Mouse (Mus musculus) erythroblast, embryonic 14.5 days (primary cell): ENCODE measurements around the gene Bzw2. TPM values are rescaled to one million over a fixed set of nuclear protein-coding genes. Genes with fewer than 3 reads are reported as not detected.

Experiments used
- H3K27me3 ChIP-seq: 2 replicates; pipeline ENCODE4 v1.6.1; 2012; ENCODE audit warnings: inconsistent platforms; ENCODE audit not compliant: control insufficient read depth
- H3K36me3 ChIP-seq: 2 replicates; pipeline ENCODE4 v1.6.1; 2012; ENCODE audit warnings: mild to moderate bottlenecking, inconsistent platforms; ENCODE audit not compliant: control insufficient read depth
- H3K4me1 ChIP-seq: 2 replicates; pipeline ENCODE4 v1.6.1; 2012; ENCODE audit warnings: inconsistent platforms; ENCODE audit not compliant: control insufficient read depth
- H3K4me3 ChIP-seq: replicated peaks from 2 replicates; pipeline ENCODE3; 2012; ENCODE audit warnings: moderate library complexity, mild to moderate bottlenecking, inconsistent platforms
- H3K9me3 ChIP-seq: 2 replicates; pipeline ENCODE4 v1.6.1; 2012; ENCODE audit warnings: low read length, inconsistent platforms, mixed read lengths; ENCODE audit not compliant: control insufficient read depth
- GATA1 ChIP-seq: IDR thresholded peaks from 2 replicates; pipeline ENCODE4 v1.6.1; 2012; ENCODE audit warnings: low read length, inconsistent platforms, mixed read lengths
- TAL1 ChIP-seq: IDR thresholded peaks from 3 replicates; pipeline ENCODE4 v1.6.1; 2012; ENCODE audit warnings: low read length, inconsistent platforms, mixed read lengths
- polyA plus RNA-seq: library from polyadenylated mRNA; stranded (reverse); fragments of >175 nt; gene quantifications from 2 replicates; pipeline ENCODE4 v1.2.3, GENCODE M21; 2012

The Bzw2 gene
- polyA plus RNA-seq, 1 experiment: 0.22 TPM

DNA sequence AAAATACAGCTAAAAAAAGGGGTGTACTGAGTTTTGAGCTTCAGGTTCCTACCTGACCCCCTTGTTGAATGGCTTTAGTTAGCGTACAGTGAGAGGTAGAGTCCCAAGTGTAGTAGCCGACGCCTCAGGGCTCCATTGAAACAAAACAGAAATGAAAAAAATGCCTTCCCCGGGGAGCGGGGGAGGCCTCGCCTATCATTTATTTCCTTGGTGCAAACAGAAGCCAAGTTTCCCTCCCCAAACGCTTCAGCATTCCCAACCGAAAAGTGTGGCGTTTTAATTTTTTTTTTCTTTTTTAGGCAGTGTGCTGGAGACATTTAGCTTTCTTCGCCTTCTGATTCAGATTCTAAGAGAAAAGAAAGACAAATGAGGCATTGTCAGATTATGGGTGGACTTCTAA, 65.9 kb downstream of the Bzw2 start:
- Histone ChIP-seq H3K4me3 (no peak overlapping the region), H3K4me1 (no peaks in the 10 kb centered on the region), H3K9me3 (no peaks in the 10 kb centered on the region), H3K36me3 (peaks cover 14% of the 10 kb centered on the region), H3K27me3 (no peaks in the 10 kb centered on the region)
- no peak for TF ChIP-seq TAL1
- TF ChIP-seq GATA1: no peak

DNA sequence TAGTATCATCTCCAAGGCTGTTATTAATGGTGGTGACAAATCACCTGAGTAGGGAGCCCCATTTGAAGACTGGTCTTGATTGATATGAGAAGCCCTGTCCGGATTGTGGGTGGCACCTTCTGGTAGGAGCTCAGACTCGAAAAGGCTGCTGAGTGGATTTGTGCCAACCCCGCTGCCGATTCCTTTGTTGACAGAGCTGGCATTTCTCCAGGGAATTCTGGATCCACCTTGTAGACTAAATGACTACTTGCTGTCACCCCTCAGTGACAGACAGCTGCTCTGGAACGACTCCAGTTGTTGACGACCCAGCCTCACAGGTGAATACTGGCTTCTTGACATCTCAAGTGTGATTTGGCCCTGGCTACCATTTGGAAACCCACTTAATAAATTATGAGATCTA, 68.7 kb downstream of the Bzw2 start:
- TF ChIP-seq TAL1 (no peak), GATA1 (no peak)
- H3K36me3 ChIP-seq: peaks cover 11% of the 10 kb centered on the region

DNA sequence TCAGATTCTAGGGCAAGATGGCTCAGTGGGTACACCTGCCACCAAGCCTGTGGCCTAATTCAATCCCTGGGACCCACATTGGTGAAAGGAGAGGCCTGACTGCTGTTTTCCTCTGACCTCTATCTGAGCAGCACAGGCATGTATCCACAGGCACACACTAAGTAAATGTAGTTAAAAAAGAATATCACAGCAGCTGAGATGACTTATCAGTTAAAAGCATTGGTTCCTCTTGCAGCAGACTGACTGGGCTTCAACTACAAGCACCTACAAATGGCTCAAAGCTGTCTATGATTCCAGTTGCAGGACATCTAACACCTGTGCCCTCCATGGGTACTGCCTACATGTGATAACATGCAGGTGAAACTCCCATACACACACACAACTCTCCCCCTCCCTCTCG, 69.1 kb downstream of the Bzw2 start:
- TF ChIP-seq TAL1: no peak
- TF ChIP-seq GATA1: no peak
- Histone ChIP-seq H3K36me3 (peaks cover 11% of the 10 kb centered on the region), H3K9me3 (no peaks in the 10 kb centered on the region), H3K27me3 (no peaks in the 10 kb centered on the region), H3K4me3 (no peak overlapping the region), H3K4me1 (no peaks in the 10 kb centered on the region)

More for the DNA sequence above, 68.7 kb downstream of the Bzw2 start:
- Histone ChIP-seq H3K4me3 (no peak overlapping the region), H3K27me3 (no peaks in the 10 kb centered on the region), H3K4me1 (no peaks in the 10 kb centered on the region), H3K9me3 (no peaks in the 10 kb centered on the region)

DNA sequence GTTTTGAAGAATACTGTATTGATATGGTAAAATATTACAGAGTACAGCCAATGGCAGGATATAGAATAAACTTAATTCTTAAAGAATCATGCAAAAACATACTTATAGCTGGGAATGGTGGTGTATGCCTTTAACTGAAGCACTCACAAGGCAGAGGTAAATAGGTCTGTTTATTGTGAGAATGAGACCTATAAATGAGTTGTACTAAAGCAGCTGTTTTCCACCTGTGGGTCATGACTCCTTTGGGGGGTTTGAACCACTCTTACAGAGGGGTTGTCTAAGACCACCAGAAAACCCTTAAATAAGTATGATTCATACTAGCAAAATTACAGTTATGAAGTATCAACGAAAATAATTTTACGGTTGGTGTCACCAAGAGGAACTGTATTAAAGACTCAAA, 72.5 kb downstream of the Bzw2 start:
- no peak overlapping the region for H3K4me3 ChIP-seq
- TF ChIP-seq GATA1: no peak
- TF ChIP-seq TAL1: no peak

DNA sequence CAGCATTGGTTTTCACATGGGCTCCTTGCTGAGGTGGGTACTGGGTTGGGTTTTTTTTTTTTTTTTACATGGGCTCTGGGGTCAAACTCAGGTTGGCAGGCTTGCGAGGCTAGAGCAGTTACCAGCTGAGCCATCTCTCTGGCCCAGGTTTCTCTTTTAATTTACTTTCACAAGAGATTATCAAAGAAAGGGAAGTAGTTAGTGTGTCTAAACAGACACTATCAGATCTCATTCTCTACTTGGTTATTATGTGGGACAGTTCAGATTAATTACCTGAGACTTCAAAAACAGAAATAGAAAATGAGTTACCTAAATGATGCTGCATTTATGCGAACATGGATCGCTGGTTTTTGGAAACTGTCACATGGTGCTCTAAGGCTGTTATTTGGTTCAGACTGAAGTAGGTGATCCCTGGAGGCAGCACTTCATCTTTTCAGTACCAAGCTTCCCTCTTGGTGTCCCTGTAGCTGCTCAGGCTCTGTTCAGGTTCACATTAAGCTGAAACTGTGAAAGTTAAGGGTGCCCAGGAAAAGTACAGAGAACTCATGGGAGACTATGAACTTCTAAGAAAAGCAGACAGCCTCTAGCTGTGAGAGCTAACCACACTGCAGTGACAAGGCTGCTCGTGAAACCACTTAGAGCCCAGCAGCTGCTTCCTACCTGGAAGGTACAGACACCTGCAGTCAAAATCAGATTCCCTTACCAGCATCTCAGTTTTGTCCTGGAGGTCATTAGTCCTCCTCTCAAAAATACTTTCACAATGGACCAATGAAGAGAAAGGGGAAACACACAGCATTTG, 79.6 kb downstream of the Bzw2 start:
- no peaks in the 10 kb centered on the region for H3K27me3 ChIP-seq
- H3K36me3 ChIP-seq: no peaks in the 10 kb centered on the region
- H3K9me3 ChIP-seq: no peaks in the 10 kb centered on the region
- no peak overlapping the region for H3K4me3 ChIP-seq
- H3K4me1 ChIP-seq: no peaks in the 10 kb centered on the region
- TF ChIP-seq GATA1 (no peak), TAL1 (no peak)

More for the DNA sequence above, 72.5 kb downstream of the Bzw2 start:
- no peaks in the 10 kb centered on the region for H3K9me3 ChIP-seq
- H3K36me3 ChIP-seq: no peaks in the 10 kb centered on the region
- H3K27me3 ChIP-seq: no peaks in the 10 kb centered on the region
- no peaks in the 10 kb centered on the region for H3K4me1 ChIP-seq

DNA sequence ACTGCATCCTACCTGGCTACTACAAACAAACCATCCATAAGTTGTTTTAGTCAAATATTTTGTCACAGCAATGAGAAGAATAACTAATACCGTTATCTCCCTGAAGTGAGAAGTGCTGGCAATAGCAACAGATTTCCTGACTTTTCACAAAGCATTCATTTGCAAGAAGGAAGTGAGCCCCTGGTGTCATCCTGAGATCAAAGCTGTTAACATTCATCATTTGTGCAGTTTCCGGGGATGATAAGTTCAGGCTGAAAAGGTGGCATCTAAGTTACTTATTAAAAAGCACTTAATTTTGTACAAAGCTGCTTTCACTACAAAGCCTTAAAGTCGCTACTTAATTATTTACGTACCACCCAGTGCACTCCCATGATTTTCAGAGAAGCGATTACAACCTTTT, 85.0 kb downstream of the Bzw2 start:
- H3K4me1 ChIP-seq: no peaks in the 10 kb centered on the region
- no peak overlapping the region for H3K4me3 ChIP-seq
- no peaks in the 10 kb centered on the region for H3K36me3 ChIP-seq
- H3K27me3 ChIP-seq: no peaks in the 10 kb centered on the region
- TF ChIP-seq TAL1: no peak
- TF ChIP-seq GATA1: no peak
- H3K9me3 ChIP-seq: no peaks in the 10 kb centered on the region

DNA sequence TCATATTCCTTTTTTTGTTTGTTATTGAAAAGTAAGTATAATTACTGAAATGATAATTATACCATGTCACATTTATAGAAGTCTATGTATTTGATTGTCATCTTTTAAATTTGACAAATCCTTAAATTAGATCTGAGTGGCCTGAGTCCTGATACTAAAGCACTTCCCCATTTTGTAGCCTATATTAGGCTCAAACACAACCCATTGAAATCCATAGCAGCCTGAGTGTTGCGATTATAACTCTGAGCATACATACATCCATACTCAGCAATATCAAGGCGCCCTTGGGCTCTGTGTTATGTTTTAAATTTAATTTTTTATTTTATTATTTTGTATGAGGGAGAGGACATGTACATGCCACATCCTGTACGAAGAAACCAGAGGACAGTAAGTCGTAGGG, 87.6 kb downstream of the Bzw2 start:
- Histone ChIP-seq H3K4me1 (no peaks in the 10 kb centered on the region), H3K9me3 (no peaks in the 10 kb centered on the region), H3K27me3 (no peaks in the 10 kb centered on the region), H3K36me3 (no peaks in the 10 kb centered on the region), H3K4me3 (no peak overlapping the region)
- no peak for TF ChIP-seq GATA1
- no peak for TF ChIP-seq TAL1

DNA sequence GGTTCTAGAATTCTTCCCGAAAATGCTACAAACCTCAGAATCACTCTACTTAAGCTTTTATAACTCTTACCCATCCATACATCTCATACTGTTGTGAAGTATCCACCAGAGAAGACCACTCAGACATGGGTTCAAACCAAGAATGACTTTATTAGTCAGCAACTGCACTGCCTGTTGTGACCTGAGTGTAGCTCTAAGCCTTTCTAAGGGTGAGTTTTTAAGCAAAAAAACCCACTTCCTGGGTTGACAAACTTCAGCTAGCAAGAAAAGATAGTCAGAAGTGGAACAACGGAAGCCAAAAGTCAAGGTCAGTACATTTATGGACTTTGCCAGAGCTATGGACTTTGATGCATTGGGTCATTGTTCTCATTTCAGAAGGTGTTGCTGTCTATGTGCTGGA, 90.3 kb downstream of the Bzw2 start:
- no peaks in the 10 kb centered on the region for H3K36me3 ChIP-seq
- H3K4me1 ChIP-seq: no peaks in the 10 kb centered on the region
- H3K9me3 ChIP-seq: no peaks in the 10 kb centered on the region
- no peaks in the 10 kb centered on the region for H3K27me3 ChIP-seq
- no peak overlapping the region for H3K4me3 ChIP-seq
- TF ChIP-seq GATA1 (no peak), TAL1 (no peak)

DNA sequence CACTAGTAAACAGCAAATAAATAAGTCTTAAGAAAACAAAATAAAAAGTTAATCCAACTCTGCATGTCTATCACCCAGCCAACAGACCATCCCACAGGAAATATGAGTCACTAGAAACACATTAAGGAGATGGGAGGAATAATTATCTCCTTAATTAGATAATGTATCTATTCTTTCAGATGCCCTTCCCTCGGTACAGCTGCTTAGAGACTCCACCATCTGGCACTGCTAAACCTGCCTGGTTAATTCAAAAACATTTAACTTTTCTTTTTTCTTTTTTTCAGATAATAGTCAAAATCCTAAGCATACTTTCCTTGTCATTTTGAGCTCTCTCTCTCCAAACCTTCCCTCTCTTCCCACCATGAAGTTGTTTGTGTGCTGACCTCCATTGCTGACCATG, 92.0 kb downstream of the Bzw2 start:
- Histone ChIP-seq H3K9me3 (no peaks in the 10 kb centered on the region), H3K36me3 (no peaks in the 10 kb centered on the region), H3K27me3 (no peaks in the 10 kb centered on the region), H3K4me1 (no peaks in the 10 kb centered on the region), H3K4me3 (no peak overlapping the region)
- no peak for TF ChIP-seq TAL1
- no peak for TF ChIP-seq GATA1

DNA sequence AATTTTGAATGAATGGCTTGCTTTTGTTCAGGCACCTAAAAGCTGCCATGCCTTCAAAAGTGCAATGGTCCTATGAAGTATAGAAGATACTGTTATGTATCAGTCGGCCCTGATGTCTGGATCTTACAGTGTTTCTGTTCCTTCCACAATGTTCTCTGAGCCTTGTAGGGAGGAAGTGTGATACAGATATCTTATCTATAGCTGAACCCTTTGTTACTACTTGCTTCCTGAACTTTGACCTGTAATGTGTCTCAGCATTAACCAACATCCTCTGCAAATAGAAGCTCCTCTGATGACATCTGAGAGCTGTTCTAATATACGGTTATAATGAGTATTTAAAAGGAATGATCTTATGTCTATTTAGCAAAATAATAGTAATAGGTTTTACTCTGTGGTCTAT, 100.2 kb downstream of the Bzw2 start:
- TF ChIP-seq GATA1 (no peak), TAL1 (no peak)
- H3K36me3 ChIP-seq: no peaks in the 10 kb centered on the region
- H3K9me3 ChIP-seq: no peaks in the 10 kb centered on the region
- H3K4me1 ChIP-seq: no peaks in the 10 kb centered on the region
- H3K4me3 ChIP-seq: no peak overlapping the region
- no peaks in the 10 kb centered on the region for H3K27me3 ChIP-seq
